Mouse (Mus musculus) adipocyte (in vitro differentiated cells): ENCODE results near the gene Il4i1.

Experiments
- DNase-seq: peaks from one replicate; pipeline ENCODE4 v3.0.0-alpha.2; 2016; ENCODE audit warnings: low spot score

The Il4i1 gene

DNA sequence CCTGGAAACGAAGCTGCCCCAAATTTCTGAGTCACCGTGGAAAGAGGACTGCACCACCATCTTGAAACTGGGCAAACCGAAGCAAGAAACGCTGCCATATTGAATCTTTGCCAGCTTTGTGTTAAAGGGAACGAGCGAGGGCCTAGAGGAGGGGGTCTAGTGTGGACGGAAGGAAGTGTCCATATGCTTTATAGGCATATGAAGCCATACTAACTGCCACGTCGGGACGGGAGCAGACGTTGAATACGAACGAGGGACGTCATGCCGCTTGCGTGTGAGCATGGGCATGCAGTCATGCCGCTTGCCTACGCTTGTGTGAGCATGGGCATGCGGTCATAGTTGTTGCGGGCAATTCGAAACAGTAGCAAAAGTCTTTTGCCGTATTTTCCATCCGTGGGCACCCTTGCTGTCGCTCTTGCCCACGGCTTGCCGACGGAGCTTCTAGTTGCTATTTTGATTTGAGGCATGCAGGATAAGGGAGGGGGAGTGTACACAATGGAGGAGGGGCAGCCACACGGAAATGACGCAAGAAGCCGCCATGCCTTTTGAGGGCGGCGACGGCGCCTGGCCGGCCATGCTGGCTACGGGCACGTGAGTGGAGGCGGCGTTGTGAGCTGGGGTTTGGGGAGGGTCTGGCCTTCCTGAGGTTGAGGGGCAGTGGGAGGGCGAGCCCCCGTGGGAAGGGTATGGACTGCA lies 33.4 kb downstream of the Il4i1 start:
- peak; percentile 91 for DNase-seq

DNA sequence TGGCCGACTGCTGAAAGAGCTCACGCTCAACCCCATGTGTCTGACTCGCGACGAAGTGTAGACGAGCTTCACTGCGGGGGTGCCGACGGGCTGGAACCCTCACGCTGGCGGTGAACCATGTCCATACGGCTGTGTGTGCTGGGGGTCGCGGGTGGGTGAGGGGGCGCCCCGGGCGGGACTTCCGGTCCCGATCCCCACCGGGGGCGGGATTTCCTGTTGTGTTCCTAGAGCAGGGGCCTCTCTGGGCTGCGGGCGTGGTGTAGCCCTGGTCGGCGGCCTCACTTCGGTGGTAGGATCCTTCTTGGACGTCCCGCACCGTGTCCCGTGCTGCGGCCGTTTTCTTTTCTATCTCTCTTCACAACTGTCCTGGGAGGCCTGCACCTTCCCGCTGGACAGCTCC lies 34.0 kb downstream of the Il4i1 start:
- peak; percentile 69 for DNase-seq

DNA sequence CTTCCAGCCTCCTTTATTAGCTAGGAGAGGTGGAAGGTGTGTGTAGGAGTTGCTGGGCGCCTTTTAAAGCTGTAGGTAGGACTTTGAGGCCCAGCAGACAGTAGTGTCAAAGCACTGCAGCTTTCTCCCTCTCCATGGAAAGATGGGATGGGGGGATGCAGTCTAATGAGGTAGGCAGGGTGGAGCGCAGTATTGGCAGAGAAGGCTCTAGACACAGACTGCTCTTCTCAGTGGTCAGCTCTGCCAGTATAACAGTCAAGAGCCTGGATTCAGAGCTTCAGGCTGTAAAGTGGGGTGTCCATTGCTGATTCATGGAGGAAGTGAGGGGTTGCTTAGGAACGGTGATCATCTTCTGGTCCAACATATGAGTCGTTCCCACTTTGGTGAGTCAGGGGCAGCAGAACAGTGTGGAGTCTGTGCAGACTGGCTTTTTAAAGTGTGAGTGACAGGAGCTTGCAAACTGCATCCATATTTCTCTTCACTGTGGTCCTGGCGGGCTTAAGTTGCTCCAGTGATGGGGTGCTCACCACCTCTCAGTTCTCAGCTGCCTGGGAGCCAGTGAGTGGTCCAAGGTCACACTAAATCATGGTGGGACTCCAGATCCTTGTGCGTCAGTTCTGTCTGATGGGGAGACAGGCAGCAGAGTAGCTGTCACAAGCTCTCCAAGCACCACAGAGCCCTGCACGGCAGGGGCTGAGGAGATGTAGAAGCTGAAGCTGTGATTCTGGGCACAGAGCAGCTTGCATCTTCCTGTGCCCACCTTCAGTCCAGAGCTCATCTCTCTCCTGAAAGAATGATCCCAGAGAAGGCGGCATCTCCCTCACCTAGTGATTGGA lies 34.8 kb downstream of the Il4i1 start:
- DNase-seq, result no peak

GRCm38 (mm10) chr7:44851625-44852234 lies 35.5 kb downstream of the Il4i1 start:
- no peak for DNase-seq

GRCm38 (mm10) chr7:44852259-44853027 lies 36.3 kb downstream of the Il4i1 start:
- DNase-seq, result no peak

DNA sequence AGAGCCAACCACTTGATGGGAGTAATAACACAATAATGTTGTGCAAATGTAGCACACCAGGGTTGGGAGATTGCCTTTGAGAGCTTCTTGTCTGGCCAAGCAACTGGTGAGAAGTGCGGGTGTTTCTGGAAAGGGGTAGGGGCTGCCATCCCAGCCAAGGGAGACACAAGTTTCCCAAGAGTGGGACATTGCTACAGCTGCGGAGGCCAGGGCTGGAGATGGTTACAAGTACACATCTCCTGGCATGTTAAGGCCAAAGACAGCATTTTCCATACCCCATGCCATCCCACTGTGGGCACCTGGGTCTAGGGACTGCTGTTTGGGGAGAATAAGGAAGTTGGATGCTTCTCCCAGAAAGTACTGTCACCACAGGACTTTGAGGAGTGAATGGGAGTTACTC lies 36.9 kb downstream of the Il4i1 start:
- DNase-seq, result no peak

- DNase-seq, result no peak
These were observed 37.6 kb downstream of the Il4i1 start for GRCm38 (mm10) chr7:44853596-44854355.

DNA sequence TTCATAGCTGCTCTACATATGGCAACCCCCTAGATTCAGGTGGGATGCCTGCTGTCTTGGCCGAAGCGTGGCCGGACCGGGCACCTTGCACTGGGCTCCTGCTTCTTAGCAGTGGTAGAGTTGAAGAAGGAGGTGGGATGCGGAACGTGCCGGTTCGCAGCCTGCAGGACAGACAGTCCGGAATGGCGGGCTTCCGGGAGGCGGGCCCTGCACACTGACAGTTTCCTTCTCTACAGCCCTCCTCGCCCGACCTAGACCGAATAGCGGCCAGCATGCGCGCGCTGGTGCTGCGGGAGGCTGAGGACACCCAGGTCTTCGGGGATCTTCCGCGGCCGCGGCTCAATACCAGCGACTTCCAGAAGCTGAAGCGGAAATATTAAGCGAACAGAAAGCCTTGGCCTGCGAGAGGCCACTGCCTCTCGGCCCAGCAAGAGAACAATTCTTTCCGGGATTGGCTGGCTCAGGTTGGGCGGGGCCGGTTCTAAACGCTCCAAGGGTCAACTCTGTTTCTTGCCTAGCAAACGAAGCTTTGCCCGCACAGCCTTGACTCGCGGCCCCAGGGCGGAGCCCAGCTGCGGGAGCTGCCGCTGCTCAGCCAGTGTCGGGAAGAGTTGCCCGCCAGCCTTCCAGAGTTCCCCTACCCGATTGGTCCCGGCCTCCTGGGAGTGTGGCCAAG lies 38.3 kb downstream of the Il4i1 start:
- peak; percentile 55 for DNase-seq

DNA sequence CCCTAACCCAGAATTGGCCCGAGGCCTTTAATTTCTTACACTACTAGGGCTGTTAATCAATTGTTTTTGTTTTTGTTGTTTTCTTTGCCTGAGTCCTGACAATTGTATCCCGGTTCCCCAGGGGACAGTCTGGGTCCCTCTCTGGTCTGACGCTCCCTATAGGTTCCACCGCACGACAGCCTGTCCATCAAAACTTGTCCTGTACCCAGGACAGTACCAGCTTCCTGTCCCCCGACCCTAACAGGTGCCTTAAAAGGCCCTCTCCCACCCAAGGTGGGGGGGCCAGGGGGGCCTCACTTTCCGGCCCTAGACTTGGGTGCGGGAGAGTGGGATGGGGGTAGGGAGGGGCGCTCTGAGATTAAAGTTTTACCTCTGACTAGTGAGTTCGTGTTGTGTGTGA lies 38.8 kb downstream of the Il4i1 start:
- DNase-seq, result no peak

GRCm38 (mm10) chr7:44856265-44856916 lies 40.2 kb downstream of the Il4i1 start:
- no peak for DNase-seq

- DNase-seq, result peak; percentile 87
These were observed 40.9 kb downstream of the Il4i1 start, which contains the start of gene Pnkp for GRCm38 (mm10) chr7:44857042-44857552. Gene Pnkp (plus strand): TSS chr7:44857139.

GRCm38 (mm10) chr7:44857905-44858304 lies 41.7 kb downstream of the Il4i1 start:
- peak; percentile 52 for DNase-seq

- no peak for DNase-seq
These were observed 43.7 kb downstream of the Il4i1 start for GRCm38 (mm10) chr7:44859896-44860295.

GRCm38 (mm10) chr7:44860576-44861428 lies 44.6 kb downstream of the Il4i1 start:
- DNase-seq, result peak; percentile 55

- DNase-seq, result no peak
These were observed 45.2 kb downstream of the Il4i1 start for GRCm38 (mm10) chr7:44861429-44861816.

- DNase-seq, result no peak
These were observed 46.2 kb downstream of the Il4i1 start for GRCm38 (mm10) chr7:44862434-44862833.

GRCm38 (mm10) chr7:44863210-44863609 lies 47.0 kb downstream of the Il4i1 start:
- no peak for DNase-seq

- no peak for DNase-seq
These were observed 47.9 kb downstream of the Il4i1 start for GRCm38 (mm10) chr7:44863982-44864494.
